Mouse (Mus musculus): ENCODE data around the gene Tmem208.

DNA sequence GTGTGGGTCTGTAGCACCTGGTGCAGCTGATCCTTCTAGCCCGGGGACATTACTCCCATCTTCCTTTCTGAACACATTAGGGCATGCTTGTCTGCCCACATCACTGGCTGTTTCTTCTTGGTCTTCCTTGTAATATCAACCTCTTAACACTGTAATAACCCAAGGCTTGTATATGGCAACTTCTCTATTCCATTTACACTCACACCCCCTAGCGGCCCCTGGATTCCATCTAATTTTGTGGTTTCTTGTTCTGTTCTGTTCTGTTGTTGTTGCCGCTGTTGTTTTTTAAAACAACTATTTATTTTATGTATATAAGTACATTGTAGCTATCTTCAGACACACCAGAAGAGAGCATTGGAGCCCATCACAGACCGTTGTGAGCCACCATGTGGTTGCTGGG is 39.2 kb upstream of the Tmem208 start:
- no peak for TF ChIP-seq CTCF (IDR thresholded peaks at IDR 0.05; ENCODE audit: control insufficient read depth, insufficient read depth, insufficient read length)
- TF ChIP-seq USF1 (IDR thresholded peaks at IDR 0.05; ENCODE audit: low read depth): no peak
- no peak for TF ChIP-seq CEBPB (IDR thresholded peaks at IDR 0.05; ENCODE audit: low read depth)
- TF ChIP-seq MYOD1 (IDR thresholded peaks at IDR 0.05; ENCODE audit: control insufficient read depth, insufficient read length, low read depth): no peak
- TF ChIP-seq FOSL1 (IDR thresholded peaks at IDR 0.05; ENCODE audit: insufficient read depth, low read length, poor library complexity, severe bottlenecking): no peak
- TF ChIP-seq MYOG (IDR thresholded peaks at IDR 0.05; ENCODE audit: control insufficient read depth, extremely low read depth, insufficient read length): no peak

Data from C2C12 (cell line).